Mouse (Mus musculus): ENCODE measurements at regions not wholly inside any gene's neighbourhood (a gene's known extent, or its start where the extent isn't known, plus 50 kb on each side); places are given as distances from the start of the nearest gene placed in this dataset.

- no peak for DNase-seq (ENCODE audit: low spot score)
These were observed 1222.2 kb upstream of the Flrt2 start for GRCm38 (mm10) chr12:94469850-94470249.

DNA sequence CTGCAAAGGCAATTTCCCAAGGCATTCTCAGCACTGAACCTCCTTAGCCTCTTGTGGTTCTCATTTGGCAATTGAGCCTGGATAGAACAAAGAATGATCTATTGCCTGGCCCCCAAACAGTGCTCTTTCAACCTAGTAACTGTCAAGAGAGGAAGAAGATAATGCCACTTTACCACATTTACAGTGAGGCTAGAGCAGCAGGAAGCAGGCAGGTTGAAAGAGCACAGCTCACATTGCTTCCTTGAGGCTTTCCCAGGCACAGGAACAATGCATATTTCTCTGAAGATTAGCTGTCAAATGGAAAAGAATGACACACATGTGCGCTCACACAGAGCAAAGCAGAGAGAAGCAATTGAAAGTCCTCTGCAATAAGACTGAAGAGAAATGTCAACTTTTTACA is 1221.0 kb upstream of the Flrt2 start:
- no peak for DNase-seq (ENCODE audit: low spot score)

DNA sequence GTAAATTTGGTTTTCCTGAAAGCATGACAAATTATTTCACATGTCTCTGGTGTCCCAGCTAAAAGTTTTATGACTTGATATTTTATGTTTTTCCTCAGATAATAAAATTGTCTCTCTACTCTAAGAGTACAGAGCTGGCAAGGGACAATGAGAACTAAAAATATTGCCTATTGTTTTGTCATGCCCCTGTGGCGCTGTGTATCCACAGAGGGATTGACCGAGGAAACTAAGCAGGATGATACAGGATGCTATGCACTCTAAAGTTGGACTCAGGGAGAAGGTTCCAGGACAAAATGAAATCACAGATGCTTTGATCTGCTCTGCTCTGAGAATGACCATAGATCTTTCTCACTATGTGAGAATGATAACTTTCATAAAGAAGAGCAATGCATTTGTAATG is 1203.3 kb upstream of the Flrt2 start:
- DNase-seq (ENCODE audit: low spot score), result no peak

DNA sequence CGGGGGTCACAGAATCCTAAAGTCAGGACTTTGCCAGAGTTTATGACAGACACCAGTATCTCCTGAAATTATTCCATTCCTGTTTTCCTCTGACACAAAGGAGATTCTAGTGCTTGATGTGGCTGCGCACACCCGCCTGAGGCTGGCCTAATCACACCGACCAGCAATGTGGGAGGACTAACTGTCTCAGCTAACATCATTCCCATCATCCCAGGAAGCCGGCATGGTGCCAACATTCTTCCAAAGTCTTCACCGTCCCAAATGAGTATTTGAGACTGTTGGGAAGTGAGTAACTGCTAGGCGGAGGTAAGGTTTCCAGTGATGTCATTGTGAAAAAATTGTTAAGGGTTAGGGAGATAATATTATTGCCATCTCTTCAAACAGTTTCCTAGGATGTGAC is 1183.9 kb upstream of the Flrt2 start:
- DNase-seq (ENCODE audit: low spot score), result no peak

DNA sequence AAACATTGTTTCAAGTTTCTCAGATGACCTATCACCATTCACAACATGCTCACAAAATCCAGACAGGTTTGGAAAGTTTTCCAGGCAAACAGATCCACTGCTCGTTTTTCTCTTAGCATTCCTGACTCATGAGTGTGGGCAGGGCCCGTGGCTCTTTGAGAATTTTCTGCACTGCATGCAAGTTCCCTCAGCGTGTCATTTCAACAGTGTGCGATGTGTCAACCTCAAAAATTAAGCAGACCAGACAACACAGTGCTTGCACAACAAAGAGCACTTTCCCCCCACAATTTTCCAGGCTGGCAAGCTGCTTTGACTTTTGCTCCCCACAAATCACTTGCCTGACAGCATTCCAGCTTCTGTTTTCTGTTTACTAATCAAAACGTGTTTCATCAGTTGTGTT is 1182.2 kb upstream of the Flrt2 start:
- DNase-seq (ENCODE audit: low spot score), result no peak

GRCm38 (mm10) chr12:94544706-94545105 is 1147.3 kb upstream of the Flrt2 start:
- DNase-seq (ENCODE audit: low spot score), result no peak

GRCm38 (mm10) chr12:94560374-94561194 is 1131.4 kb upstream of the Flrt2 start:
- DNase-seq (ENCODE audit: low spot score), result no peak

GRCm38 (mm10) chr12:94574981-94575380 is 1117.0 kb upstream of the Flrt2 start:
- no peak for DNase-seq (ENCODE audit: low spot score)

DNA sequence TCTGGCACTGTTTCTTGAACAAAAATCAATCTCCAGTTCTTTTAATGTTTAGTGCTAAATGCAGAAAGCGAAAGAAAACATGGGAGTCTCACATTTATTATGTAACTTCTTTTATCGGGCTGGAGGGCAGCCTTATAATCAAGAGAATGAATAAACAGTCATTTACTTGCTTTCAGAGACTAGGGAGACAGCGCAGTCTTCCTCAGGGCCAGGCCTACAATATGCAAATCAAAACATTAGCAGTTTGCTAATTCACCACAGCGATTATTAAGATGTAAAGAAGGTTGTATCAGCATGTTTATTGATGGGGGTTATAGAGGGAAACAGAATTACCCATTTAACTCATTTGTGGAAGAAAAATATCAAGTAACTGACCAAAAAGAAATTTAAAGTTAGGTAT is 1111.7 kb upstream of the Flrt2 start:
- no peak for DNase-seq (ENCODE audit: low spot score)

- no peak for DNase-seq (ENCODE audit: low spot score)
These were observed 1107.7 kb upstream of the Flrt2 start for GRCm38 (mm10) chr12:94584309-94584708.

- DNase-seq (ENCODE audit: low spot score), result no peak
These were observed 1105.0 kb upstream of the Flrt2 start for GRCm38 (mm10) chr12:94587031-94587430.

DNA sequence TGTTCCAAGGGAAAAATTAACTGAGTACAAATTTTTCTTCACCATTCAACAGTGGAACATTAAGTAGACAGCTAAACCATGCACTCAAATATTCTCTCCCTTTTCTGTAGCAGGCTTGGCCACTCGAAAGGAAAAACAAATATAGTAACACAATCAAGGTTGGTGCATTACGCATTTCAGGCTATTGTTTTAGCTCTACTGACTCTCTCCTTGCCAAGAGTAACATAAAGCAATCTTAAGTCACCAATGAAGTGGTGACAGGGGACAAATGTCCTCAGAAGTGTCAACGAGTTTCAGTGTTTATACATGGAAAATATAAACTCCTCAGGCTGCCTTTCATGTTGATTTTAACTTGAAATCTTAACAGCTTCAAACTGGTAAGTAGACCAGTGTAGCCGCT is 1103.4 kb upstream of the Flrt2 start:
- no peak for DNase-seq (ENCODE audit: low spot score)

DNA sequence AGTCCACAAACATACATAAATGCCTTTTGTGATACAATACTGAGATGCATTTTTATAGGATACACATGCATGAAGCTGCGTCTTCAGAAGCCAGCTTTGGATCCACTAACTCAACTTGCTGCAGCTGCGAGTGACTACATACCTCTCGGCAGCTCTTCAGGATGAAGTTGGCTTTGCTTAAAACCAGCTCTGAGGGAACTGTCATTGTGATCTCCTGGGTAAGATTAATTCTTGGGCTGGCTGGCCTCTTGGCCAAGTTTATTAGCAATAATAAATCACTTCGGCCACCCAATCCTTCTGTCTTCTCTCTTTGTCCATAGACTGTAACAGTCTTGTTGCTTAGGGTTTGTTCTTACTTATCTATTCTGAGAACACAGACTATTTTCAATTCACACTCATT is 1103.0 kb upstream of the Flrt2 start:
- no peak for DNase-seq (ENCODE audit: low spot score)

- no peak for DNase-seq (ENCODE audit: low spot score)
These were observed 1086.5 kb upstream of the Flrt2 start for GRCm38 (mm10) chr12:94605566-94605965.

GRCm38 (mm10) chr12:94636555-94636954 is 1055.5 kb upstream of the Flrt2 start:
- no peak for DNase-seq (ENCODE audit: low spot score)

GRCm38 (mm10) chr12:94640153-94640552 is 1051.9 kb upstream of the Flrt2 start:
- no peak for DNase-seq (ENCODE audit: low spot score)

- no peak for DNase-seq (ENCODE audit: low spot score)
These were observed 1046.7 kb upstream of the Flrt2 start for GRCm38 (mm10) chr12:94645302-94645701.

GRCm38 (mm10) chr12:94670035-94670434 is 1022.0 kb upstream of the Flrt2 start:
- peak; percentile 1 for DNase-seq (ENCODE audit: low spot score)

DNA sequence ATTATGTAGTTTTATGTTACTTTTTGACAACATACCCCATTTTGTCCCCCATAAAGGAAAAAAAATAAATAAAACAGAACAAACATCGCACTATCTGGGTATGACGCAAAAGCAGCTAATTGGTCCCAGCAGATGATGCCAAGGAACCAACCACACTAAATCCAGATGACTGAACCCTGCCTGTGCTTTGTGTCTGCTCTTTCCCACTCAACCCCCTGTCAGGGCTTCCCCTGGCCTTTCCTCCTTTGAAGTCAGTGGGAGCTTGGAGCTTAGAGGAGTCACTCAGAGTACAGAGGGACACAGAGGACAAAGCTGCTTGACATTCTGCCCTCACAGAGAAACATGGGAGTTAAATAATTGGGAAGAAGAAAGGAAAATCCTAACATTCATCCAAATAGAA is 1017.1 kb upstream of the Flrt2 start:
- DNase-seq (ENCODE audit: low spot score), result no peak

DNA sequence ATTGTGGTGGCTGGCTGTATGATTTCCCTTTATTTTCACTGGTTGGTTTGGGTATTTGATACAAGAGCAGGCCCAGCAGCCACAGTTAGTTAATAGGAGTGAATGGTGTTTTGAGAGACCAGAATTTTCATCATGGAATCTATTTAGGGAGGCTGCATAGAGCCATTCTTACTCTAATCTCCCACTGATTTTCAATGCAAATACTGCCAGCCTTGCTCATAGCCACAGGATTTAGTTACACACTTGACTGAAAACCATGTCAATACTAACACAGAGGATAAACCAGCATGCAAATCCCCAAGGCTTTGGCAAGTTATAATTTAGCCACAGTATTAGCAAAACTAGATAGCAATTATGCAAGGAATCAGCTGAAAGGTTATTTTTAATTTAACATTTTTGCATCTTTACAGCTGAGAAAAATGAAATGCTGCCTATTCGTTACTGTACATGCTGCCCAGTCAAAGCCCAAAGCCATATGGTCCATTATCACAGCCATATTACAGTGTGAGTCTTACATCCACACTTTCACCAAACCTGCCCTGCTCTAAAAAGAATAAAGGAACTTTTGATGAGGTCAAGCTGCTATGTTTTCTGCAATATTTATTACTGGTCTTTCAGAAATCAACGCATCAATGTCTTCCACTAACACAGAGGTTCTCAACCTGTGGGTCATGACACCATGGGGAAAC is 1000.5 kb upstream of the Flrt2 start:
- no peak for DNase-seq (ENCODE audit: low spot score)

- no peak for DNase-seq (ENCODE audit: low spot score)
These were observed 960.6 kb upstream of the Flrt2 start for GRCm38 (mm10) chr12:94731391-94731790.

- DNase-seq (ENCODE audit: low spot score), result no peak
These were observed 958.8 kb upstream of the Flrt2 start for GRCm38 (mm10) chr12:94733179-94733578.

DNA sequence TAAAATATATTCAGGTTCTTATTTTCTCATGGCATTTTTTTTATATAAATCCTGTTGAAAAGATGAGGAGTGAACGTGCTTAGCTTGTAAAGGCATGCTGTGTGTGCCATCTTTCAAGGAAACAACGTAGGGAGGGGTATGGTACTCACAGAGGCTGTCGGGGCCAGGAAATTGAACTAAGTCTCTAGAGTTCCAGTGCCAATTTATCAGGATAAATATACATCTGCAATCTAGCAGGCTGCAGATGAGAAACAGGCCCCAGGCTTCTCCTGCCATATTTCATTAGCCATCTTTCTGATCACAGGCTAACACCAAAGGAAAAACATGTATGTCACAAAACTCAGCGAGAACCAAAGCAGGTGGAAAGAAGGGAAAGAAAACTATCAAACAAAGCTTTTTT is 954.8 kb upstream of the Flrt2 start:
- no peak for DNase-seq (ENCODE audit: low spot score)

Data from lung, postnatal 25 days (tissue).